Mouse (Mus musculus): Measurements from ENCODE around the gene Olfr285.

Gene Olfr285

DNA sequence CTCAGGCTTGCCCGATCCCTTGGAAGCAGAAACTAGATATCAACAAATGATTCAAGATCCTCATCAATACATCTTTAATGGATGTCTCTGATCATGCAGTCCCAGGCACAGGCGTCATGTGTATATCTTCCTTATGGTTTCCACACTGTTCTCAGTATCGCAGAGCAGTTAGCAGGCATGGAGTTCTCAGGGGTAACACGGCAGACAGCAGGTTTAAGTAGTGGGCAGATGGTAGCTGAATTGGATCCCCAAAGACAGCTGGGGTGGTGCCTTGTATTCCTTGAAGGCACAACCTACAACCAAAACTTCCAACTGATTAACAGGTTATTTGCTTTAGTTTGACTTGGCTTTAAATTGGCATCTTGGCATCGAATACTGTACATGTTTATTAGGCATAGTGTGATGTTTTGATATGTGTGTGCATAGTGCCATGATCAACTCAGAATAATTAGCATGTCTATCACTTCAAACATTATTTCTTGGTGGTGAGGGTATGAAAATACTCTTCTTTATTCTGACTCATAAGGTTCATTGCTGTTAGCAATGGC lies at the start of gene Olfr285:
Gene Olfr285, minus strand, starts transcription at position 177 of the 548 bp plus-strand sequence.
- DNase-seq (ENCODE audit: inconsistent ontology term), result no peak

DNA sequence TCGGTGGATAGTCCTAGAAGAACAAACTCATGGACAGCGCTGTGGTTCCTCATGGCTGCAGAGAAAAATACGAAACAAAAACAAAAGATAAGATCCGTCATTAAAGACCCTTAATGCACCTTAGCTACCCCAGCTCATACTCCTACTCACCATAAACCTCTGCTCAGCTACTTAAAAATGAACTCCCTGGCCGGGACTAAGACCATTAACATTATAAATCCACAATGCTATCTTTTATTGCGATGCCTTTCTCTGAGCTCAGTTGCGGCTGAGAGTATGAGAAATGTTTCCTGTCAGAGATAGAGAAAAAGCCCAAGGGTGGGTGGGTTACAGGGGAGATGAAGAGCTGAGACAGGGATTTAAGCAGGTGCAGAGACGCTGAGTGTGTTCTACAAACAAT lies 23.7 kb upstream of the Olfr285 start, which contains the start of gene Olfr284:
Gene Olfr284, minus strand, starts transcription at position 101 of the 400 bp plus-strand sequence.
- no peak for DNase-seq (ENCODE audit: inconsistent ontology term)

GRCm38 (mm10) chr15:98315703-98316102 lies 1.4 kb downstream of the Olfr285 start:
- DNase-seq (ENCODE audit: inconsistent ontology term), result no peak

GRCm38 (mm10) chr15:98295628-98296551 lies 21.3 kb downstream of the Olfr285 start, which contains the start of gene Zfp641:
Zfp641 (minus strand) TSS chr15:98296161.
- peak; percentile 66 for DNase-seq (ENCODE audit: inconsistent ontology term)

- DNase-seq (ENCODE audit: inconsistent ontology term), result no peak
Observed at GRCm38 (mm10) chr15:98293651-98294050, 23.5 kb downstream of the Olfr285 start.

DNA sequence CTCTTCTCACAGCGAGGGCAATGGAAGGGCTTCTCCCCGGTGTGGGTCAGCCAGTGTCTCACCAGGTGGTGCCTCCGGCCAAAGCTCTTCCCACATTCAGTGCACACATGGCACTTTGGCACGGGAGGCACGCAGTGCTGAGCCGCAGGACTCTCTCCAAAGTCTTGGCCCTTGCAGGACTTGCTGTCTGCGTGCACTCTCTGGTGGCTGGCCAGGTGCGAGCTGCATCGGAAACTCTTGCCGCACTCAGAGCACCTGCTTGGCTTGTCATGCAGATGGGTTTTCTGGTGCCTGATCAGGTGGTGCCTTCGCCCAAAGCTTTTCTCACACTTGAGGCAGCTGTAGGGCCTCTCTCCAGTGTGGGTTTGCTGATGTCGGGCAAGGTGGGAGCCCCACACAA lies 28.6 kb downstream of the Olfr285 start:
- no peak for DNase-seq (ENCODE audit: inconsistent ontology term)

DNA sequence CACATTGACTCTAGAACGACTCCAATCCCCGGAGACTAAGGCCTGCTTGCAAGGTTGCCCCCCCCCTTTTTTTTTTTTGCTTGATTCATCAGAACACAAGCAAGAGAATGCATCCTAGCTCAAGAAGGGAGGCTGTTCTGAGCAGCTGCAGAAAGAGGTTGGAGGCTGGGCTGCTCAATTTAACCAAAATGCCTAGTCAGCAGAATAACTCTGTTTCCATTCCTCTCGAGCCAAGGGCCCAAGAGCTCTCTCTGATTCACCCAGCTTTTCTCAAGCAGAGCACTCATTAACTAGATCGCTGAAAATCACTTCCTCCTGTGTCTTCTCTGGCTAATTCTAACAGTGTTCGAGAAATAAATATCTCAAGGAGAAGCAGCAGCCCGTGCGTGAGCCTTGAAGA lies 30.7 kb downstream of the Olfr285 start:
- no peak for DNase-seq (ENCODE audit: inconsistent ontology term)

All from Muller cell, postnatal 12 days (primary cell).